Mouse (Mus musculus) liver, embryonic 16.5 days (tissue): ENCODE results near the gene Insc. TPM values are rescaled to one million over a fixed set of nuclear protein-coding genes. Genes with fewer than 3 reads are reported as not detected.
"Not testable (repeated sequence)": the region's sequence is repeated elsewhere in the genome, so short reads cannot be mapped to it uniquely, and the experiment has no call there.

ENCODE experiments used
- ATAC-seq: fragments of 200-750 bp; cut with Nextera tagmentation; 2 replicates; pipeline ENCODE4 v1.8.0; 2017; ENCODE audit warnings: low read depth, mild to moderate bottlenecking, moderate number of reproducible peaks, moderate library complexity
- H3K27ac ChIP-seq: fragments of 300-500 bp; sonication (generic); 2 replicates; pipeline ENCODE4 v1.5.1; 2014; ENCODE audit warnings: mild to moderate bottlenecking, low read length
- H3K27me3 ChIP-seq: fragments of 300-500 bp; sonication (generic); 2 replicates; pipeline ENCODE4 v1.6.1; 2014; ENCODE audit warnings: low read depth, low read length, mixed read lengths; ENCODE audit not compliant: control insufficient read depth, insufficient read depth
- H3K36me3 ChIP-seq: fragments of 300-500 bp; sonication (generic); 2 replicates; pipeline ENCODE4 v1.6.1; 2014; ENCODE audit warnings: mild to moderate bottlenecking; ENCODE audit not compliant: control insufficient read depth, insufficient read depth
- H3K4me1 ChIP-seq: fragments of 300-500 bp; sonication (generic); 2 replicates; pipeline ENCODE4 v1.6.1; 2014; ENCODE audit warnings: low read depth, low read length, mixed read lengths; ENCODE audit not compliant: control insufficient read depth
- H3K4me2 ChIP-seq: fragments of 300-500 bp; sonication (generic); 2 replicates; pipeline ENCODE4 v1.6.1; 2014; ENCODE audit warnings: low read depth, low read length, mixed read lengths
- H3K4me3 ChIP-seq: fragments of 300-500 bp; sonication (generic); 2 replicates; pipeline ENCODE4 v1.5.1; 2014; ENCODE audit warnings: low read depth, mild to moderate bottlenecking, low read length
- H3K9ac ChIP-seq: fragments of 300-500 bp; sonication (generic); 2 replicates; pipeline ENCODE4 v1.6.1; 2014; ENCODE audit warnings: low read depth, low read length
- H3K9me3 ChIP-seq: fragments of 300-500 bp; sonication (generic); replicated peaks from 2 replicates; pipeline ENCODE4 v1.6.1; 2016; ENCODE audit warnings: low read length; ENCODE audit not compliant: control insufficient read depth
- WGBS: fragments of 180-500 bp; shearing (Covaris S2); extraction: QIAGEN DNeasy Blood & Tissue Kit; methylation state at CpG from one replicate; pipeline ENCODE4 v1.1.7; 2014; ENCODE audit not compliant: insufficient replicate concordance; 5-methylcytosine and 5-hydroxymethylcytosine counted together
- polyA plus RNA-seq: library from polyadenylated mRNA; unstranded; fragments of >200 nt; fragmentation: Nextera tagmentation; extraction: Ambion mirVana; gene quantifications from 2 replicates; pipeline ENCODE4 v1.2.1, GENCODE M21; 2015

Gene Insc
- polyA plus RNA-seq, 1 experiment from 2014 or later: 25.6 TPM

DNA sequence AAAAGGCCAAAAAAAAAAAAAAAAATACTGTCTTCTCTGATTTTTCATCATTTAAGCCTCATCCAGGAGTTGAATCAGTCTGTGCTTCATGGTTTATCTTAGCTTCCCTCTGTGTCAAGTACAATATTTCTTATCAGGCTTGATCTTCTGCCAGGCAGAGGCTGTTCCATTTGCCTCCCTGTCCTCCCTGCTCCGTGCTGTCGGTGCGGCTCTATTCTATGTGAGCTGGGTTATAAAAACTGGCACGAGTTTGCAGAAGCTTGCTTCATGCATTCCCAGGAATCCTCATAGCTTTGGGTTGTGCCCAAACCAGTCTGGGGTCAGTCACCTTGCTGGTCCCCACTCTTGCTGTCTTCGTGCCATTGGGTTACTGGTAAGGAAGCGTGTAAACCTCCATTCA lies 12.3 kb upstream of the Insc start:
- H3K27me3 ChIP-seq: no peaks in the 10 kb centered on the region
- H3K4me2 ChIP-seq: no peak overlapping the region
- no peaks in the 10 kb centered on the region for H3K9me3 ChIP-seq
- no peaks in the 10 kb centered on the region for H3K4me1 ChIP-seq
- H3K9ac ChIP-seq: no peak overlapping the region
- no peak overlapping the region for H3K4me3 ChIP-seq
- ATAC-seq: no peak
- no peak overlapping the region for H3K27ac ChIP-seq
- WGBS: 69% methylated on average over 6 of the region's 6 CpGs
- H3K36me3 ChIP-seq: no peaks in the 10 kb centered on the region

DNA sequence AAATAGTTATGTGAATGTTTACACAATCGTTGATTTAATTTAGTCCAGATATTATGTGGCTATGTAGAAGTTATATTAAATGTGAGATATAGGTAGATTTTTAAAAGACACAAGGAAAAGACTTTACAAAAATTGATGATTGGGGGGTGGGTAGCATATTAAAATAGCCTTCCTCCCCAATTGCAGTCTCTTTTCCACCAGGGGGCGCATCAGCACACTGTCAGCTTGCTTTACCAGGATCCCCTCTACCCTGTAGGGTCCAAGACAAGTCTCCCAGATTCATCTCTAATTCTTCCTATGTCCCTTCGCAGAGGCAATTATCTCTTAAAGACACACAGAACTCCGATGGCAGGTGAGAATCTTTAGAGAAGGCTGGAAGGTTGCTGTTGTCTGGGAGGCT lies 11.8 kb upstream of the Insc start:
- not testable (repeated sequence) for H3K9me3 ChIP-seq, H3K4me2 ChIP-seq, H3K27me3 ChIP-seq, H3K4me1 ChIP-seq, ATAC-seq, H3K9ac ChIP-seq, H3K4me3 ChIP-seq, H3K36me3 ChIP-seq, H3K27ac ChIP-seq
- 26% methylated on average over 4 of the region's 4 CpGs for WGBS

DNA sequence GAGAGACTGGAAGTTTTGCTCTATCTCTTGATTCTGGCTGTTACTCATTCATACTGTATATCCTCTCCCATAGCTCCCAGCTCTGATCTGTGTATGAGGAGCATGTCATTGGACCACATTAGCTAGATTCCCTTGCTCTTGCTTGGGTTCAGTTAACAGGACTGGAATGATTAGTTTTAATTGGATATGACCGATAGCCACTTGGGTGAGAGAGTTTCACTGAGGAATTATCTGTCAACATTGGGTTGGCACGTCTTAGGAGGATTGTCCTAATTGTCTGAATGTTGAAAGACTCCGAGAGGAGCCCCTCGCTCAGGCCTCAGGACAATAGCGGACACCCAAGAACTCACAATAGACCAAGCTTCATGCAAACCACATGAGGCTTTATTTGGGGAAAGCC lies 7.2 kb upstream of the Insc start:
- Histone ChIP-seq H3K27me3 (no peaks in the 10 kb centered on the region), H3K9ac (no peak overlapping the region), H3K27ac (no peak overlapping the region), H3K4me2 (no peak overlapping the region), H3K9me3 (no peaks in the 10 kb centered on the region), H3K4me1 (no peaks in the 10 kb centered on the region), H3K36me3 (no peaks in the 10 kb centered on the region), H3K4me3 (no peak overlapping the region)
- ATAC-seq: no peak
- WGBS: 69% methylated on average over 5 of the region's 5 CpGs

DNA sequence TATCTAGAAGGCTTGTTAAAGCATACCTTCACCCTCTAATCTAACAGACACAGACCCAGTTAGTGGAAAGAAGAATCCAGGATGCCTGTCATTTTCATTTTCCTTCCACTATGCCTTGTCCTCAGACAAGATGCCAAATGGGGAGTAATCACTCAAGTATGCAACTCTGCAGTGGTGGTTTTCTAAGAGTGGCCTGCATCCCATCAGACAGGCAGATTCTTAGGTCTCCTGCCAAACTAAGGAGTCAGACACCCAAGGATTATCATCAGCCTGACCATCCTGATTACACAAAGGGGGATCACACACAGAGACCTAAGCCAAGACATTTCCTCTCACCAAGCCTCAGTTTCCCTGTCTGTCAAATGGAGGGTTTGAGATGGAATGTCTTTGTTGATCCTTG lies 5.3 kb upstream of the Insc start:
- no peak for ATAC-seq

DNA sequence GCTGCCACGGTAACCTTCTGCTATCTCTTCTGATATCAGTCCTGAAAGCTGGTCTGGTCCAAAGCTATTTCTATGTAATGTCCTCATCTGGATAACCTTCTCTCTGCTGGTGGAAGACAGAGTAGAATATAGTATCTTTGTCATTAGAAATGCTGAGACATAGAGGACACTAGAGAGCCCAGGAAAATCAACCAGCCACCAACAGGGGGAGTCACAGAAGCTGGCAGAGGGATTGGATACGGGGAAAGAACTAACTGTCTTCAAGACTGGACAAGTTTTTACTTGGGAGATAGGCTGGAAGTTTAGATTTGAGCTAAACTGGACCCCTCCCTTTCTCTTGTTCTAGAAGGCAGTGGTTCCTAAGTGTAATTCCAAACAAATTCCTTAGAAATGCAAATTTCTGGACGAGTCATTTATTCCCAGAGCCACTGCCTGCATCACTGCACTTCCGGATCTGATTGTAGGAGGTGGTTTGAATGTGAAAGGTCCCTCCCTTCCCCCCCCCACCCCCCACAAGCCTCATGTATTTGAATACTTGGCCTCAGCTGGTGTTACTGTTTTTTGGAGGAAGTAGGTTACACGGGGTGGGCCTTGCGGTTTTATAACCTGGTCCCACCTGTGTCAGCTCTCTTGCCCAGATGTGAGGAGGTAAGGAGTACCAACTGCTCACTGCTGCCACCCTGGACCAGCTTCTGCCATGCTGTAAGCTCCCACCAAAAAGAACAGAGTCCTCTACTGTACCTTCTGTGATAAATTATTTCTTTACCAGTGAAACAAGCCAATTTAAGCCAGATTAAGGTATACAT lies 2.9 kb upstream of the Insc start:
- no peak overlapping the region for H3K27ac ChIP-seq
- no peaks in the 10 kb centered on the region for H3K27me3 ChIP-seq
- no peak overlapping the region for H3K9ac ChIP-seq
- H3K36me3 ChIP-seq: no peaks in the 10 kb centered on the region
- no peak overlapping the region for H3K4me3 ChIP-seq
- H3K4me1 ChIP-seq: no peaks in the 10 kb centered on the region
- no peaks in the 10 kb centered on the region for H3K9me3 ChIP-seq
- no peak overlapping the region for H3K4me2 ChIP-seq
- WGBS: 38% methylated on average over 6 of the region's 6 CpGs
- ATAC-seq: no peak

More for the DNA sequence above, 5.3 kb upstream of the Insc start:
- H3K4me3 ChIP-seq: no peak overlapping the region
- H3K9ac ChIP-seq: no peak overlapping the region
- H3K9me3 ChIP-seq: no peaks in the 10 kb centered on the region
- H3K36me3 ChIP-seq: no peaks in the 10 kb centered on the region
- no peak overlapping the region for H3K4me2 ChIP-seq
- no peak overlapping the region for H3K27ac ChIP-seq
- no peaks in the 10 kb centered on the region for H3K4me1 ChIP-seq
- no peaks in the 10 kb centered on the region for H3K27me3 ChIP-seq

DNA sequence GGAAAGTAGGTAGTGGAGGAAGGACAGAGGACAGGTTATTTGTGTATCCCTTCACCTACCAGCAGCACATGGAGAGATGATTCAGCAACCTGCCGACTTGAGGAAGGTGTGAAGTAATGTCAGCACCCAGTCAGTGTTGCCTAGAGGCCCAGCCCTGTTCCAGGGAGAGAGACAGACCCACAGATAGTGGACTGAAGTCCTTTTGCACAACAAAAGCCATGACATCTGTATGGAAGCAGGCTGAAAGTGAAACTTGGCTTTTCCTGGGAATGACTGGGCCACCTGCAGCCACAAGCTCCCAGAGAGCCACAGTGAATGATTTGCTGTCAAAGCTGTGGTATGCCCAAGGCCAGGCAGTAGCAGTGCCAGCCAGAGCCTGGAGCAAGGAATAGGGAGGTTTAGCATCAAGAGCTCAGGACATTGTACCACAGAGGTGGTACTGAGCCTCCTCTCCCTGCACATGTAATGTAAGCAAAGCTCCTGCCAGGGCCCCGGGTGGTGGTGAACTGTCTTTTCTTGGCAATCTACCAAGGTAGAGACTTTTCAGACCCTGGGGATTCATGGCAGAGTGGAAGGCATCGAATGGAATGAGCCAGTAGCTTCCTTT lies 1.2 kb downstream of the Insc start:
- Histone ChIP-seq H3K27ac (no peak overlapping the region), H3K9ac (no peak overlapping the region), H3K27me3 (no peaks in the 10 kb centered on the region), H3K4me2 (no peak overlapping the region), H3K36me3 (no peaks in the 10 kb centered on the region), H3K4me1 (no peaks in the 10 kb centered on the region), H3K9me3 (no peaks in the 10 kb centered on the region), H3K4me3 (no peak overlapping the region)
- no peak for ATAC-seq
- 44% methylated on average over 3 of the region's 3 CpGs for WGBS

DNA sequence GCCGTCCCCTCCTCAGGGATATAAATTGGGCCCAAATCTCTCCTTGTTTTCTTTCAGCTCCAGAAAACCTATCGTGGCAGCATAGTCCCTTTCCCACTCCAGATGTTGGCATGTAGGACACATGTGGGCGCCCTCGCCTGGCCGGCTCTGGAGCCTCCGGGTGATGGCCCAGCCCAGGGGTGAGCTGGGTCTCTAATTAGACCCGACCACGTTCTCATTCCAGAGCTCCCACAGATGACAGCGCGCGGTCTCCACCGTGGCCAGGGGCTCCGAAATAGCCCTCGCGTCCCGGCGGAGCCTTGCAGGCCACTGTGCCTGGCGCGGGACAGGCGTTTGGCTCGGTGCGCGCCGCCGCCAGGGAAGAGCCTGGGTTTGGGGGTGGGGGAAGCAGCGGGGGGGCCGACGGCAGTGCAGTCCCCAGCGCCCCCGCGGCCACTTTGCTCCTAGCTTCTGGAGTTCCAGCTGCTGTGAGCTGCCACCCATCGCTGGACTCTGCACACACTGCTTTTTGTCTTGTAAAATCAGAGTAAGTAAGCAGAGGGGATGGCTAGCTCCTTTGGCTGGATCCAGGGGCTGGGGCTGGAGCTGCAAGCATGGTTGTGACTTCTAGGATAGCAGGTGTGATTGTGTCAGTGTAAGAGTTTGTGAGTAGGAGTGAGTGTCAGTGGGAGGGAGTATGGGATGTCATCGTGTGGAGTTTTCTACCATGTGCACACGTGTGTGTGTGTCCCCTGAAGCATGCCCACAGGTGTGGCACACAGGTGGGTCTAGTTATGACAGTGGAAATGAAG lies 2.2 kb downstream of the Insc start:
- H3K27ac ChIP-seq: no peak overlapping the region
- H3K36me3 ChIP-seq: no peaks in the 10 kb centered on the region
- H3K4me3 ChIP-seq: peak overlapping the region; percentile 35
- no peak for ATAC-seq
- no peaks in the 10 kb centered on the region for H3K9me3 ChIP-seq
- no peak overlapping the region for H3K9ac ChIP-seq
- WGBS: 4% methylated on average over 34 of the region's 34 CpGs
- H3K27me3 ChIP-seq: no peaks in the 10 kb centered on the region
- no peaks in the 10 kb centered on the region for H3K4me1 ChIP-seq
- H3K4me2 ChIP-seq: peak overlapping the region; percentile 55

DNA sequence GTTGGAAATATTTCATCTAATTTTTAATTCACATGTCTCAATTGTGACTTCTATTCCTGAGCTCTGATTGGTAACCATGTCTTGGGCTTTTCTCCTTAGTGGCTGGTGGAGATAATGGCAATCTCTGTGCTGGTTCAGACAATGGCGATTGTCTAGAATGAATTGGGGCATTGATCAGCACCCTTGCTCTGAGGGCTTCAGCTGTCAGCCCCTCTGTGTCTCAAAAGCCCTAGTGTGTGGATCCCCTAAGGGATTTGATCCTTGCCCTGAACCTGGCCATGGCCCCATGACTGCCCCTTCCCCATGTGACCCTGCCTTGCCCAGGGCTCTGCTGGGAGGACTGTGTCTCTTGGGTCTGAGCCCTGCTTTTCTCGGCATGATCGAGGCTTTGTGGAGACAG lies 4.1 kb downstream of the Insc start:
- 64% methylated on average over 3 of the region's 3 CpGs for WGBS
- H3K4me2 ChIP-seq: no peak overlapping the region
- no peaks in the 10 kb centered on the region for H3K4me1 ChIP-seq
- H3K4me3 ChIP-seq: no peak overlapping the region
- no peaks in the 10 kb centered on the region for H3K36me3 ChIP-seq
- no peak overlapping the region for H3K27ac ChIP-seq
- no peak overlapping the region for H3K9ac ChIP-seq
- no peaks in the 10 kb centered on the region for H3K27me3 ChIP-seq
- H3K9me3 ChIP-seq: no peaks in the 10 kb centered on the region
- no peak for ATAC-seq

DNA sequence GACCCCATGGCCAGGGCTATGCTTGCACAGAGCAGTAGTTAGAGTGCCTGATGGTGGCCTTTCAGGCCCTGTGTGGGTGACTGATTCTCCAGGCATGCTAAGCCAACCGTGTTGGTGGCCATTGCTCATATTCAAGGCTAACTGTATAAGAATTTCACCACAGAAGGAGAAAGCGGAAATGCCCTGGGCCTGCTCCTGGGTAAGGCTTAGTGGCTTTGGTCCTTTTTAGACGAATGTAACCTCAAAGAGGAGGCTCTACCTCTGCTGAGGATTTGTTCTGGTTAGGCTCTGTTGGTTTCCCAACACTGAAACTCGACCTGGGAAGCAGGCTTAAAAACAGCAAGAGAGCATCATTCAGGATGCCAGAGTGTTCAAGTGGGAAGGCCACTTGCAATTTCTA lies 4.7 kb downstream of the Insc start:
- no peak overlapping the region for H3K4me2 ChIP-seq
- WGBS: 38% methylated on average over 4 of the region's 4 CpGs
- H3K4me3 ChIP-seq: no peak overlapping the region

More for the DNA sequence above, 4.7 kb downstream of the Insc start:
- H3K9ac ChIP-seq: no peak overlapping the region
- H3K27me3 ChIP-seq: no peaks in the 10 kb centered on the region
- no peak for ATAC-seq
- H3K36me3 ChIP-seq: no peaks in the 10 kb centered on the region
- H3K9me3 ChIP-seq: no peaks in the 10 kb centered on the region
- H3K4me1 ChIP-seq: no peaks in the 10 kb centered on the region
- no peak overlapping the region for H3K27ac ChIP-seq
